Mouse (Mus musculus) E14TG2a.4 (cell line): ENCODE measurements around the gene Ints13.

ENCODE experiments used
- CTCF ChIP-seq: conservative IDR thresholded peaks from 2 replicates; pipeline ENCODE4 v1.5.1; 2014; ENCODE audit warnings: low read length
- NANOG ChIP-seq: IDR thresholded peaks from 2 replicates; pipeline ENCODE4 v1.6.1; 2014; ENCODE audit warnings: borderline replicate concordance, low read length, mixed read lengths
- POU5F1 ChIP-seq: IDR thresholded peaks from 2 replicates; pipeline ENCODE4 v1.6.1; 2014; ENCODE audit warnings: low read length, borderline replicate concordance

GRCm38 (mm10) chr6:146603651-146604050 lies 26.0 kb upstream of the Ints13 start:
- TF ChIP-seq CTCF (no peak), POU5F1 (no peak), NANOG (no peak)
